Comparison of ENCODE assay signal across 19 mouse cellular contexts in the genomic region with DNA sequence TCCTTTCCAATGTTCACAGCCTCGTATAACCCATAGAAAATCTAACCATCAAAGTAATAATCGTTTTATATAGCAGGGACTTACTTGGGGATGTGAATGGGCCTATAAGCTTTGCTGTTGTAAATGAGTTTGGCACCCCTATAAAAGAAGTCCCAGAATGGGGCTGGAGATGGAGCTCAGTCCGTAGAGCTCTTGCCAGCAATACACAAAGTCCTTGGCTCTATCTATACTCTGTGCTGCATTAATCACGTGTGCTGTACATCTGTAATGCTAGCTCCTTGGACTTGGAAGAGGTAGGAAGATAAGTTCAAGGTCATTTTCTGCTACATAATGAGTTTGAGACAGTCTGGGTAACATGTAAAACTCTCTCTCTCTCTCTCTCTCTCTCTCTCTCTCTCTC.
DNase-seq lines count a peak whose midpoint lies in the region; ATAC-seq lines count a peak whose summit lies in the region.
"Had no signal": no experiment of that assay in that cellular context is flagged by ENCODE, and none has a peak within 500 bp of the region (broad histone marks: within the 10 kb centered on the region; RNA-seq: fewer than 3 reads in every experiment).

No protein-coding gene starts in this region.

- H3K9ac ChIP-seq in forebrain, embryonic 16.5 days (replicated peaks; ENCODE audit: low read depth, low read length), result no peak overlapping the region
- H3K9ac ChIP-seq in hindbrain, embryonic 16.5 days (ENCODE audit: low read depth, low read length), result no peak overlapping the region
- no peak overlapping the region for H3K9ac ChIP-seq in hindbrain, embryonic 14.5 days
- no peak overlapping the region for H3K9ac ChIP-seq in lung, embryonic 16.5 days (ENCODE audit: low read length)
- H3K9ac ChIP-seq: embryonic facial prominence, embryonic 12.5 days; forebrain, embryonic 13.5 days; forebrain, postnatal 0 days had no signal

- ATAC-seq in forebrain, embryonic 16.5 days, result peak; percentile 64; the same call in 1 of the 2 replicates
- peak; percentile 71 for ATAC-seq in hindbrain, embryonic 16.5 days
- ATAC-seq in hindbrain, embryonic 14.5 days (ENCODE audit: low FRiP score), result no peak
- ATAC-seq in lung, embryonic 16.5 days (ENCODE audit: low read depth), result peak; percentile 63; the same call in 1 of the 2 replicates
- ATAC-seq: forebrain, embryonic 13.5 days; forebrain, postnatal 0 days had no signal

- no peaks in the 10 kb centered on the region for H3K4me1 ChIP-seq in forebrain, embryonic 16.5 days (replicated peaks; ENCODE audit: control insufficient read depth, insufficient read depth, low read length)
- no peaks in the 10 kb centered on the region for H3K4me1 ChIP-seq in forebrain, embryonic 10.5 days
- H3K4me1 ChIP-seq in hindbrain, embryonic 16.5 days (ENCODE audit: control insufficient read depth, insufficient read depth, low read depth, low read length), result no peaks in the 10 kb centered on the region
- H3K4me1 ChIP-seq in hindbrain, embryonic 14.5 days (replicated peaks; ENCODE audit: control insufficient read depth, insufficient read depth, low read length), result no peaks in the 10 kb centered on the region
- H3K4me1 ChIP-seq in lung, embryonic 16.5 days (replicated peaks; ENCODE audit: control insufficient read depth, insufficient read depth, low read length), result peaks cover 5% of the 10 kb centered on the region; the same call in 1 of the 2 replicates
- H3K4me1 ChIP-seq: embryonic facial prominence, embryonic 10.5 days; embryonic facial prominence, embryonic 12.5 days; forebrain, embryonic 13.5 days had no signal

- no peak overlapping the region for H3K27ac ChIP-seq in forebrain, embryonic 16.5 days (ENCODE audit: low read length)
- no peak overlapping the region for H3K27ac ChIP-seq in forebrain, embryonic 10.5 days
- H3K27ac ChIP-seq in hindbrain, embryonic 16.5 days (ENCODE audit: low read depth, low read length), result no peak overlapping the region
- H3K27ac ChIP-seq in hindbrain, embryonic 14.5 days, result no peak overlapping the region
- no peak overlapping the region for H3K27ac ChIP-seq in lung, embryonic 16.5 days (ENCODE audit: low read length)
- H3K27ac ChIP-seq: embryonic facial prominence, embryonic 10.5 days; embryonic facial prominence, embryonic 12.5 days; forebrain, embryonic 13.5 days had no signal

- H3K4me2 ChIP-seq in forebrain, embryonic 16.5 days (ENCODE audit: low read length), result no peak overlapping the region
- no peak overlapping the region for H3K4me2 ChIP-seq in hindbrain, embryonic 16.5 days (ENCODE audit: low read length)
- H3K4me2 ChIP-seq in hindbrain, embryonic 14.5 days (replicated peaks), result no peak overlapping the region
- no peak overlapping the region for H3K4me2 ChIP-seq in lung, embryonic 16.5 days (ENCODE audit: low read depth, low read length)
- H3K4me2 ChIP-seq: embryonic facial prominence, embryonic 12.5 days; forebrain, embryonic 13.5 days had no signal

- H3K4me3 ChIP-seq in forebrain, embryonic 16.5 days (replicated peaks; ENCODE audit: low read length), result no peak overlapping the region
- H3K4me3 ChIP-seq in forebrain, embryonic 10.5 days, result no peak overlapping the region
- H3K4me3 ChIP-seq in hindbrain, embryonic 16.5 days (ENCODE audit: low read length), result no peak overlapping the region
- no peak overlapping the region for H3K4me3 ChIP-seq in hindbrain, embryonic 14.5 days (replicated peaks; ENCODE audit: low read length)
- no peak overlapping the region for H3K4me3 ChIP-seq in lung, embryonic 16.5 days (ENCODE audit: low read length)
- H3K4me3 ChIP-seq: embryonic facial prominence, embryonic 10.5 days; embryonic facial prominence, embryonic 12.5 days; forebrain, embryonic 13.5 days had no signal

- 36% methylated on average over 4 of the region's 4 CpGs for WGBS in forebrain, embryonic 16.5 days
- 87% methylated on average over 4 of the region's 4 CpGs for WGBS in forebrain, embryonic 10.5 days
- 66% methylated on average over 4 of the region's 4 CpGs for WGBS in hindbrain, embryonic 16.5 days
- 68% methylated on average over 4 of the region's 4 CpGs for WGBS in hindbrain, embryonic 14.5 days
- 67% methylated on average over 4 of the region's 4 CpGs for WGBS in lung, embryonic 16.5 days

- H3K36me3 ChIP-seq in forebrain, embryonic 16.5 days (ENCODE audit: control insufficient read depth, insufficient read depth), result no peaks in the 10 kb centered on the region
- no peaks in the 10 kb centered on the region for H3K36me3 ChIP-seq in forebrain, embryonic 10.5 days (replicated peaks)
- no peaks in the 10 kb centered on the region for H3K36me3 ChIP-seq in hindbrain, embryonic 16.5 days (ENCODE audit: control insufficient read depth, insufficient read depth, low read length)
- H3K36me3 ChIP-seq in hindbrain, embryonic 14.5 days (replicated peaks; ENCODE audit: control insufficient read depth, insufficient read depth), result no peaks in the 10 kb centered on the region
- H3K36me3 ChIP-seq in lung, embryonic 16.5 days (ENCODE audit: control insufficient read depth, insufficient read depth, low read length), result no peaks in the 10 kb centered on the region
- H3K36me3 ChIP-seq: embryonic facial prominence, embryonic 10.5 days; embryonic facial prominence, embryonic 12.5 days had no signal

- no peak for DNase-seq in forebrain, embryonic 10.5 days (ENCODE audit: extremely low spot score, low spot score)
- DNase-seq in hindbrain, embryonic 14.5 days (ENCODE audit: low spot score), result no peak
- no peak for DNase-seq in lung, adult 18-20 months
- DNase-seq in layer of hippocampus, postnatal 14 days (ENCODE audit: low spot score in 2 of 2), result no peak
- DNase-seq: adrenal gland, adult 2 months; adrenal gland, postnatal 10 days; adrenal gland, postnatal 25 days; cerebellum, adult 11-12 months; cerebellum, adult 2 months; cerebellum, adult 9-10 months; cerebellum, postnatal 10 days; cerebellum, postnatal 25 days; forebrain, postnatal 0 days had no signal

- H3K9me3 ChIP-seq in forebrain, embryonic 16.5 days (ENCODE audit: control insufficient read depth, low read length), result no peaks in the 10 kb centered on the region
- H3K9me3 ChIP-seq in forebrain, embryonic 10.5 days, result no peaks in the 10 kb centered on the region
- no peaks in the 10 kb centered on the region for H3K9me3 ChIP-seq in hindbrain, embryonic 16.5 days (ENCODE audit: control insufficient read depth, low read length)
- H3K9me3 ChIP-seq in hindbrain, embryonic 14.5 days (ENCODE audit: control insufficient read depth, low read length), result no peaks in the 10 kb centered on the region
- no peaks in the 10 kb centered on the region for H3K9me3 ChIP-seq in lung, embryonic 16.5 days (ENCODE audit: control insufficient read depth, low read length)
- H3K9me3 ChIP-seq: embryonic facial prominence, embryonic 10.5 days; embryonic facial prominence, embryonic 12.5 days; forebrain, embryonic 13.5 days had no signal

- no peaks in the 10 kb centered on the region for H3K27me3 ChIP-seq in forebrain, embryonic 16.5 days (replicated peaks; ENCODE audit: control insufficient read depth, insufficient read depth, low read length)
- H3K27me3 ChIP-seq in forebrain, embryonic 10.5 days (ENCODE audit: poor library complexity, severe bottlenecking), result no peaks in the 10 kb centered on the region
- H3K27me3 ChIP-seq in hindbrain, embryonic 16.5 days (replicated peaks; ENCODE audit: control insufficient read depth, insufficient read depth, low read length), result no peaks in the 10 kb centered on the region
- H3K27me3 ChIP-seq in hindbrain, embryonic 14.5 days (ENCODE audit: control insufficient read depth, insufficient read depth, low read length), result no peaks in the 10 kb centered on the region
- no peaks in the 10 kb centered on the region for H3K27me3 ChIP-seq in lung, embryonic 16.5 days (ENCODE audit: control insufficient read depth, insufficient read depth, low read depth, low read length)
- H3K27me3 ChIP-seq: embryonic facial prominence, embryonic 12.5 days; forebrain, embryonic 13.5 days had no signal
